ENCODE assay signal across 24 mouse cellular contexts in the genomic region with DNA sequence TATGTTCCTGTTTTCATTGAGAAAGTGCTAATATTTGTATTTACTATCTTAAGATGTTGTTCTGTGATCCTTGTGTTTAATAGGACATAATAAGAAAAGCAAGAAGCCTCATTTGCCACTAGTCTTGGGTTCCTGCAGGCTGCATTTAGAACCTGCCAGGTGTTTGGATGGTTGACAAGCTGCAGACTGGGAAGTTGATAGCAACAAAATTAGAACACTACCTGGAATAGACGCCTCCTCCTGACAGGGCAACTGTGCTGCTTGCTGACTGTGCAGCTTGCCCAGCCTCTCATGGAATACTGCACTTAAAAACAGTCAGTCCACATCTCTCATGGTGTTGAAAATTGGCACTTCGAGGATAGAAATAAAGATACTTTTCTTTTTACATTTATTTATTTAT.
DNase-seq lines count a peak whose midpoint lies in the region; TF ChIP-seq lines count a peak whose summit lies in the region.
"Had no signal": no experiment of that assay in that cellular context is flagged by ENCODE, and none has a peak within 500 bp of the region (broad histone marks: within the 10 kb centered on the region; RNA-seq: fewer than 3 reads in every experiment).

No protein-coding gene starts in this region.

- intact Hi-C loops in left cerebral cortex, adult 2 months (cut with DNase I) = no loop called here
- intact Hi-C loops in left cerebral cortex, postnatal 10 days (cut with DNase I) = no loop called here

- DNase-seq in embryo, embryonic 10 days (ENCODE audit: low spot score) = peak; percentile 1
- no peak for DNase-seq in embryo, embryonic 10.5 days (ENCODE audit: low spot score)
- DNase-seq in gastrocnemius, adult 8-10 months (ENCODE audit: low spot score in 2 of 2) = peak; percentile 52 to 65
- no peak for DNase-seq in gastrocnemius, postnatal 4 days (ENCODE audit: low spot score in 2 of 2)
- DNase-seq in left cerebral cortex, adult 2 months (ENCODE audit: extremely low spot score in 1 of 2, low spot score in 2 of 2) = no peak
- DNase-seq in left cerebral cortex, postnatal 10 days (ENCODE audit: extremely low spot score in 1 of 2, low spot score in 2 of 2) = no peak
- no peak for DNase-seq in spleen, adult 18-20 months
- DNase-seq in heart, postnatal 4 days = no peak
- DNase-seq: adrenal gland, postnatal 10 days; adrenal gland, postnatal 36 days; cerebellum, adult 11 months; cerebellum, adult 2 months; cerebellum, adult 9-11 months; cerebellum, postnatal 25 days; heart, adult 2 months; heart, postnatal 14 days; kidney, adult 11 months; kidney, adult 8-10 months had no signal

- peak overlapping the region; percentile 12; the same call in 1 of the 2 replicates for H3K27ac ChIP-seq in left cerebral cortex, adult 2 months
- H3K27ac ChIP-seq: embryonic facial prominence, embryonic 12.5 days; embryonic facial prominence, embryonic 15.5 days; heart, adult 2 months; heart, embryonic 10.5 days; heart, embryonic 13.5 days; hindbrain, embryonic 15.5 days; intestine, embryonic 15.5 days had no signal

- no peak for TF ChIP-seq CTCF in left cerebral cortex, adult 2 months (IDR thresholded peaks at IDR 0.05)

- H3K4me3 ChIP-seq in left cerebral cortex, adult 2 months = no peak overlapping the region
- H3K4me3 ChIP-seq: embryonic facial prominence, embryonic 12.5 days; embryonic facial prominence, embryonic 15.5 days; heart, adult 2 months; heart, embryonic 10.5 days; heart, embryonic 13.5 days; hindbrain, embryonic 15.5 days; intestine, embryonic 15.5 days had no signal

Comparison
In these comparisons a context has a peak if more than half of its experiments do, and no peak if none do; other contexts are left out.
1. DNase-seq: peak in embryo, embryonic 10 days (single experiment) and gastrocnemius, adult 8-10 months (2 of 2); none in embryo, embryonic 10.5 days (single experiment), gastrocnemius, postnatal 4 days (0 of 2), left cerebral cortex, adult 2 months (0 of 2), left cerebral cortex, postnatal 10 days (0 of 2), spleen, adult 18-20 months (0 of 2) and heart, postnatal 4 days (single experiment).